Mouse (Mus musculus) lung, postnatal 25 days (tissue): Measurements from ENCODE around the gene Slc25a17.

Experiments
- DNase-seq: peaks from one replicate; pipeline ENCODE4 v3.0.0; 2022; ENCODE audit warnings: low spot score

Slc25a17 gene

DNA sequence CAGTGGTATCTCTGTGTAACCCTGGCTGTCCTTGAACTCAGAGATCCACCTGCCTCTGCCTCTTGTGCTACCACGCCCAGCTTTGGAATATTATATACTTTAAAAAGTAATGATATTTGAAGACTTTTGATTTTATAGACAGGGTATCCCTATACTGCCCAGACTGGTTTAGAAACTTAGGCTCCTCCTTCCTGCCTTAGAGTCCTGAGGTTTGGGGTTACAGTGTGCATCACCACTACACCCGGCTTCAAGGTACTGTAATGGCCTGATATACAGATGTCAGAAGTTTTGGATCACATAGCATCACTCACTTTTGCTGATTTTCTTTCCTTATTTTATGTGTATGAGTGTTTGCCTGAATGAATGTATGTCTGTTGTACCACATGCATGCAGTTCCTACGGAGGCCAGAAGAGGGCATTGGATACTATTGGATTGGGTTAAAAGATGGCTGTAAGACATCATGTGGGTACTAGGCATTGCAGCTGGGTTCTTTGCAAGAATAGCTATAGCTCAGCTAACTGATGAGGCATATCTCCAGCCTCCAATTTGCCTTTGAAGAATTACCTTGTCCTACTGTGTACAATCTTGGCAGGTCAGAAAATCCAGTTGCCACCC lies 5.4 kb downstream of the Slc25a17 start:
- peak; percentile 32 for DNase-seq

DNA sequence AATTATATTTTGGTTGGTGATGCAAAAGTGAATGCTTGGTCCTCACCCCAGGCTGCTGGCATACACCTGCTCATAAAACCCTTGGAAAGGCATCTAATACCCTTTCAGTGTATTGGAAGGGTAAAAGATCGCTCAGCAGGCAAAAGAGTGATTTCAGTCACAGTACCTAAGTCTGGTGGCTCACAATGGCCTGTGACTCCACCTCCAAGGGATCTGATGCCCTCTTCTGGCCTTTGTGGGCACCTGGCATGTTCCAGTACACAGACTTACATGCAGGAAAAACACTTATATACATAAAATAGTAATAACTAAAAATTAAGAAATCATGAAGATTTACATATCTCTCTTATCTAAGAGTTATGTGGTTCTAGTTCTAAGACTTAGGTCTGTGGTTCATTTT lies 8.0 kb downstream of the Slc25a17 start:
- no peak for DNase-seq

DNA sequence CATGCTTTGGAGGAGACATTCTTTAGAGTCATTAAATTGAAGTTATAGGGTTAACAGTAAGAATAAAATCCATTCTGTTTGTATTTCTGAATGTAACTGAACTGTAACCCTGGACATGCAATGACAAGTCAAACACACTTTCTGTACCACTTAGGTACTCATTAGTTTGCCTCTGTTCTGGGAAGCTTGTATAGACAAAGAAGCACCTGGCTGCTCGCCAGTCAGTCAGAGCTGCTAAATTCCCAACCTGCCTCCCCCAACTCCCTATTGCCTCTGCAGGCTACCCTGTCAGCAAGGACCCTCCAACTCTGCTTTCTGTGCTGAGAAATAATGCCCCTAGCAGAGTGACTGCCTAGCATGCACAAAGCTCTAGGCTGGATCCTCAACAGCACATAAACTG lies 10.2 kb downstream of the Slc25a17 start:
- DNase-seq: no peak

DNA sequence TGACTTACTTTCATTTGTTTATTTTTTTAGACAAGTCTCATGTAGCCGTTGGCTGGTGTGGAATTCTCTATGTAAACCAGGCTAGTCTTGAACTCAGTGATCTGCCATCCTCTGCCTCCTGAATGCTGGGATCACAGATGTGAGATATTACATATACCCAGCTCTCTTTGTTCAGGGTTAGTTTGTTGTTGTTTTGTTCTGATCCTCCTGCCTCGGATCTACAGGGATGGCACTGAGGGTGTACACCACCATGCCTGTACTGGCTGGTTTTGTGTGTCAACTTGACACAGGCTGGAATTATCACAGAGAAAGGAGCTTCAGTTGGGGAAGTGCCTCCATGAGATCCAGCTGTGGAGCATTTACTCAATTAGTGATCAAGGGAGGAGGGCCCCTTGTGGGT lies 12.2 kb downstream of the Slc25a17 start:
- no peak for DNase-seq

DNA sequence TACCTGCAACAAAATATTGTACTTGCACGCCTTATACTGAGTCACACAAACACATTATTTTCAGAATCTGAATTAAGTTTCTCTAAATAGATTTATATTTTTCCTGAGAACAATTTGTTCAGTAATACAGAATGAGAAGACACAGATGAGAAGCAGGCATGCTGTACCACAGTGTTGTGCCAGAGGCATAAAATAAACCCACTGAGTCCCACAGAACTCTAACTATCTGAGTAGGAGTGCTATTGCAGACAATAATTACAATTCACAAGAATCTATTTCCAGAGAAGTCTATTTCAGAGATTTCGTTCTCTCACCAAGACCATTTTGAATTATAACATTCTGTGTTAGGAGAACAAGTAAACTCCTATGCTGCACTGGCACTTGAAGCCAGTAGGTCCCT lies 13.1 kb downstream of the Slc25a17 start:
- DNase-seq: no peak

DNA sequence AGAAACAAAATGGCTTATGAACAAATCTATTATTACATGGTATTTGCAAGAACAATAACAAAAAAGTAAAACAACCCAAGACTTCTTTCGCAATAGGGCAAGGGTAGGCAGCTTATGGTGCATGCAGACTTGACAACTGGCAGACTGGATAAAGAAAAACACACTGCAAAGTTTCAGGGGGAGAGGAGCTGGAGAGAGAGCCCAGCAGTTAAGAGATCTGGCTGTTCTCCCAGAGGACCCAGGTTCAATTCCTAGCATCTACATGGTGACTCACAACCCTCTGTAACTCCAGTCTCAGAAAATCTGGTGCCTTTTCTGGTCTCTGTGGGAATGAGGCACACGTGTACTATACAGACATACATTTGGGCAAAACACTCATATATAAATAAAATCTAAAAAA lies 19.2 kb downstream of the Slc25a17 start:
- DNase-seq: no peak

DNA sequence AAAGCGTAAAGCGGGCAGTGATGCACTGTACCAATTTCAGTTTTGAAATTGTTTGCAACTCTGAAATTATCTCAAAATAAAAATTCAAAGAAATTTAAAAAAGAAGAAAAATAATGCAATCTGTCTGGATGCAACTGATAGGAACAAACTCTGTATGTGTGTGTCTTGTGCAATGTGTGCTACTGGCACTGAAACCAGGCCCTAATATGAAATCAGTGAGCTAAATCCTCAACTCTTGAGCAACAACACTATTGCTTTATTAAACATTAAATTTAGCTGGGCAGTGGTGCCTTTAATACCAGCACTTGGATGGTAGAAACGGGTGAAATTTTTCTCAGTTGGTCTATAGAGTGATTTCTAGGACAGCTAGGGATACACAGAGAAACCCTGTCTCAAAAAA lies 21.5 kb downstream of the Slc25a17 start:
- DNase-seq: no peak

DNA sequence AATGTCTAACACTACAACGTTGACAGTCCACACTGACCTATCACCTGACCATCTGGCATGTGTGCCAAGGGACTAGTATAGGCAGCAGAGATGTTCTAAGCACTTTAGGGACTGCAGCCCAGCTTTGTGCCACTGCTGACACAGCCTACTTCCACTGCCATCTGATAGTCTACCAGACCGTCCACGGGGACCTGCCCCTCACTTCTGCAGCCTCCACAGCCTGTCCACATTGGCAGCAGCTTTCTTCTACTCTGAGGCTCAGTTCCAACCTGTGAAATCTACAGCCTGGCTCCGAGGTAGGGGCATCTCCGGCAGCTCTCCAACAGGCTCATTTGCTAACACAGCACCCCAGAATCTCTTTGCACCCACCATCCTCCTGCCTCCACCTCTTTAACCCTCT lies 24.1 kb downstream of the Slc25a17 start:
- DNase-seq: no peak

DNA sequence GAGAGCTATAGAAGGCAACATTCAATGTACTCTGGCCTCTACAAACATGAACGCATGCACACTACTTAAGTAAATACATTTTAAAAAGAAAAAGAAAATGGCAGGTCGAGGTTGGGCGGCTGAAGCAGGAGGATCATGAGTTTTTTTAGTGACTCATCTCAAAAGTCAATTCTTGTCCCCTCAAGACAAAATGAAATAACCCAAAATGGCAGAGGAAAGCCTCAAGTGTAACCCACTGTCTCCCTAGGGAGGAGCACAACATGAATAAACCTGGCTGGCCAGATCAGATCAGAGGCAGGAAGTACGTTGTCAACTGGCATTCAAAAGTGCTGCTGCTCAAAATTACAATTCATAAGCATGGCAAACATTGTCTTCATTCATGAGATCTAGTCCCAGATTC lies 28.1 kb downstream of the Slc25a17 start:
- DNase-seq: no peak

DNA sequence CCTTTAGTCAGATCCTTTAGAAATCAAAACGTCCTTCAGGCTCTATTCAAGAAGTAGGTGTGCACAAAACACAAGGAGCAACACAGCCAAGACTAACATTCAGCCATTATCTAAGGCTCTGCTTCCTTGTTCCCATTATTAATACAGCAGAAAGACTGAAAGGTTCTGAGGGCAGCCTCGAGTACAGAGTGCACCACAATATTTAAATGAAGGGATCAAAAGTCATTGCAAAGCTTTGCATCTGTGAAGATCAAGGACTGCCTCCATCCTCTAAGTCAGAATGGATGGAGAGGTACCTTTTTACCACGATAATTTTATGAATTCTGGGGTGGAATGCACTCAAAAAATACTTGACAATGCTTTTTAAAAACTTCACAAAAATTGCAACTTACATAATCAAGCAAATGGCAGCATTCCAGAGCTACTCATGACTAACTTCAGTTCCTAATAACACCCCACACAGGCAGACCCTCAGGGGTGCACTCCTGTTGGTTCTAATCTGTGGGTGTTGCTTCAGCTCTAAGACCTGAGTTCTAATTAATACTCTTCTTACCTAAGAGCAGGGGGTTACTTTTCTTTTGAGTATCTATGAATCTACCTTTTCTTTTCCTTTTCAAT lies 29.7 kb downstream of the Slc25a17 start:
- no peak for DNase-seq

DNA sequence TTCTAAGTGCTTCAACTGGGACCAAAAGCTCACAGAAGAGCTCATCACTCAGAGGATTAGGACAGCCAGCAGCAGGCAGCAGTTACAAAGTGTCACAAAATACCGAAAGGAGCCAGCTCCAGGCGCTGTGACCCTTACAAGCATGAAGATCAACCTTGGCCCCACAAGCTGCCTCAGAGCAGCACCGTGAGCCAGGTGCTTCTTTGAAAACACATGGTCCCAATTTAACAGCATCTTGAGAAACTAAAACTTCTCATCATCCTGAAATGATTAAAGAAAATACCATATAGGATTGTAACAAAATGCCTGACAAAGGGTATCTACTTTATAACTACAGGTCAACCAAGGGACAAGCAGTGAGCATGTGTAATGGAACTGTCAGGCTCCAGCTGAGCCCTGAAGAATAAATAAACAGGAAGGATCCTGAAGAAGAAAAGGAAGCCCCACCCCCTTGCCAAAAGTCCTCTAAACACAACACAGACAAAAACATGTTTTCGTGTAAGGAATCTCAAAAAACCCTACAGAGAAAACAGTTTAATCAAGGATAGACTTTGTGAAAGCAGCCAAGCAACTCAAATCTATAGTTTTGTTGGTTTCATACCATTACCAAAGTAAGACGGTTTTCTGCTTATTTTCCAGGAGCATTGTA lies 30.8 kb downstream of the Slc25a17 start:
- peak; percentile 67 for DNase-seq

DNA sequence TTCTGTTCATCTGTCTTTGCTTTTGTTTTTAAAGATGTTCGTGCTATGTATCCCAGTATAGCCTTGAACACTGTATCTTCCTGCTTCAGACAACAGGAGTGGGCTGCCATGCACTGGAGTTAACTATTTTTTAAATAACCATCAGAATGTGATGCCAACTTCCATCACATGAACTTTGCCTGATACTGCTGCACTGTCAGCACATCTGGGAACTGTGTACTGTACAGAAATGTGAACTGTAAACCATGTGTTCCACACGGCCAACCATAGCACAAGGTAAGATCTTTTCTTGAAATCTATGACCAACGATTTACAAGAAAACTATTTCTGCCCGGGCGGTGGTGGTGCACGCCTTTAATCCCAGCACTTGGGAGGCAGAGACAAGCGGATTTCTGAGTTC lies 33.1 kb downstream of the Slc25a17 start:
- no peak for DNase-seq

DNA sequence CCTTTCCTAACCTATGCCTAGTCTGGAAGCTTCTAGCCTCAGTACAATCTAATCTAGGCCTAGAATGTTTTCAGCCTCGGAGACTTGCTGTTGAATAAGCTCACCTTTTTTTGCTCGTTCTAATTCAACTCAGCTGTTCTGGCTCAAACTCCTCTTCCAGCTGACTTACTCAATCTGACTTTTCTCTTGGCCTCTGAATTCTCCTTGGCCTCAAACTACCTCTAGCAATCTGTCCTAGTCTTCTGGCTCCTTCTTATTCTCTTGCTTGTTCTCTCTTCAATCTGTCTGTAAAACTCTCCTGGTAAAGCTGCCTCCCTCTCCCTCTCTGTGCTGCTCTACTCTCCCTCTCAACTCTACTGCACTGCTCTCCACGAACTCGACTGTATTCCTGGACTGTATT lies 35.6 kb downstream of the Slc25a17 start:
- DNase-seq: no peak

DNA sequence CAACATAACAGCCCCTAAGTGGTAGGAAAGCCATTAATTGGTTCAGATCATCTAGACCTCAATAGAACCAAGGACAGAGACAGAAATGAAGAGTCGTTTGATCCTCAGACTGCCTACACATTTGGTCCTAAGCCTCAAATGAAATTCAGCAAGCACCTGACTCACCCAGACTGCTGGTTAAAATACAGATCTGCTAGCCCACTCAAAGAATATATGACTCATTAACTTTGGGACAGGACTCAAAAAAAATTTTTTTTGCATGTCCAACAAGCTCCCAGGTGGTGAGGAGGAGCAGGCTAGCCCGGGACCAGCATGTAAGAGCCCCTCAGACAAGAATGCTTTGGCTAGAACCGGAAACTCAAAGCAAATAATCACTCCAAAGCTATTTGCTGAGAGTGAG lies 40.5 kb downstream of the Slc25a17 start:
- DNase-seq: no peak

DNA sequence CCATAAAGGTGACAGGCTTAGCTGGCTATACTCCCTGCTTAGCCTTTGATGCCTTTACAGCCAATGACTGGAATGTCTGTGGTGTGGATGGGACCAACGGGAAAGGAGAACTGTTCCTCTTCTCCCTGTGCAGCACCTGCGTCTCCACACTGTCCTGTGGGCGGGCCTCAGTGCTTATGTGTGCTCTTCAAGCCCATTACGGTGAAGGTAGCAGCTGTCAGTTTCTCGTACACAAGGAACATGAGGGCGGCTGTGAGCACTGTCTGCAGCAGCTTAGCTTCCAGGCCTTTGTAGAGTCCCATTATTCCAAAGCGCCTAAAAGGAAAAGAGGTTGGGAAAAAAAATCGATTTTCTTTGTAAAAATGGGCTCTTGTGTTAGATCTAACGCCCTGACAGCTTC lies 41.1 kb downstream of the Slc25a17 start:
- no peak for DNase-seq

DNA sequence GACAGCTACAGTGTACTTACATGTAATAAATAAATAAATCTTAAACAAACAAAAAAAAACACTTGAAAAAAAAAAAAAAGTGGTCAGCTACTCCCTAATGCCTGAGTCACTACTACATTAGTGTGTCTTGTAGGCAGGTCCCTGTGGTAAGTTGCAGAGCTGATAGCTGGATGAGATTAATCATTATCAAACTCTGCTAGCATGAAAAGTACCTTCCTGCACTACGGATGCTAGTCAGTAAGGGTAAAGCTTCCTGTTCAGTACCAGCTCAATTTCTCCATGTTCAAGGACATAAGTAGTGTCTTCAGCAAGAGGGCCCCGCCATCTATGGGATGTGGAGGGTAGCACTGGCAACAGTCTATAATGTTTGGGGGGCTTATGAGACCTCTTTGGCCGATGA lies 46.7 kb downstream of the Slc25a17 start:
- DNase-seq: no peak

DNA sequence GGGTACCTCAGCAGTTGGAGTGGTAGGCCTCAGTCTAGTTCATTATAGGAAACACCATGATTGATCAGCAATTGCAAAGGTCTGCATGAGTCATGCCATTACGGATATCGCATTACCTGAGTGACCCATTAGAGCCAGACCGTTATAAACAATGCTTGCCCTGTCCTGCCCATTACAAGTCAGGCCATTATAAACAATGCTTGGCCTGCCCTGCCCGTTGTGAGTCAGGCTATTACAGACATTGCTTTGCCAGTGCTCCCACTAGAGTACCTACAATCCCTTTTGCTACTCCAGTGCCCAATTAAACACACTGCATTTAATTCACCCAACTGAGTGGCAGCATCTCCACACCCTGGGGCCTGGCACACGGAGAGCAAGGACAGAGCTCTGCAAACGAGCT lies 49.6 kb downstream of the Slc25a17 start:
- no peak for DNase-seq

DNA sequence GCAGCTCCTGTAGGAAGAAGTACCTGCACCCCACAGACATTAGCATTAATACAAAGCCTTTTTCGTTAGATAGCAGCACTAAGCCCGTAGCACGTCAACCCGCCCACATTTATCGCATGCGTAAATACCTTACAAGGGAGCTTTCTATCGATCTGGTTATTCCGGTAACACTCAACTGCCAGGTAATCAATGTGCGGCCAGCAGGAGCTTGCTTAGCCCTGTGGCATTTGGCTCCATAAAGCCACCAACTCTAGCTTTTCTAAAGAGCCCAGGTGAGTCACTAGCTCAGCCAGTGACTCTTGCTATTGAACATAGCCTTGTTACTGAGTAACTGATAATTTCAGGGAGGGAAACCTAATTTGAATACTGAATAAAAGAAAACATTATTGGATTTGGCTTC lies 50.3 kb downstream of the Slc25a17 start:
- no peak for DNase-seq

DNA sequence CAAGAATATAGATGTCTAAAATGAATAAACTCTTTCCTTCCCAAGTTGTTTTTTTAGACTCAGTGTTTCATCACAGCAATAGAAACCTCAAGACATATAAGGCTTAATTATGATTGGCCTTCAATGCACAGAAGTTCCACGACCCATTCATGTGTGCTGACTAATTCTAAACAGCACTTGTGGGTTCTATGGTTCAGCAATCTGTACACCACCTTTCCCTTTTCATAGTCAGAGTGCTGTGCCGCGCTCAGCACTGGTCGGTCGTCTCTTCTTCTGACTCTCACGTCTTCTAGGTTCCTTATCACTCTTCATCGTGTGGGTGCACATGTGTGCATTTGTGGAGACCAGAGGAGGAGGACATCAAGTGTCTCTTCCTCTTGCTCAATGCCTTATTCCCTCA lies 52.6 kb downstream of the Slc25a17 start:
- no peak for DNase-seq

DNA sequence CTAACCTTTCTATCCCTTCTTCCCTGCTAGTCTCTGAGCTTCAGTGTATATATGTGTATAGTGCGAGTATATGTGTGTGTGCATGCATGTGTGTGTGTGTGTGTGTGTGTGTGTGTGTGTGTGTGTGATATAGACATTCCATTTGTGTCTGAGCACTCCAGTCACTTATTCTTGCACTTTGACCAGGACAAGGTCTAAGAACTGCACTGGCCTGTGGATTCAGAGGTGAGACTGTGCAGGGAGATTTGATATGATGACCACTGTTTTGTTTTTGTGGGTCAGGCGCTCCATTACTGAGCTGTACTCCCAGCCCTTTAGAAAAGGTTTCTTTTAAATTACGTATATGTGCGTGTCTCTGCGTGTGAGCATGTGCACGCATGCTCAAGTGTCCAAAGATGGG lies 54.1 kb downstream of the Slc25a17 start:
- DNase-seq: no peak

DNA sequence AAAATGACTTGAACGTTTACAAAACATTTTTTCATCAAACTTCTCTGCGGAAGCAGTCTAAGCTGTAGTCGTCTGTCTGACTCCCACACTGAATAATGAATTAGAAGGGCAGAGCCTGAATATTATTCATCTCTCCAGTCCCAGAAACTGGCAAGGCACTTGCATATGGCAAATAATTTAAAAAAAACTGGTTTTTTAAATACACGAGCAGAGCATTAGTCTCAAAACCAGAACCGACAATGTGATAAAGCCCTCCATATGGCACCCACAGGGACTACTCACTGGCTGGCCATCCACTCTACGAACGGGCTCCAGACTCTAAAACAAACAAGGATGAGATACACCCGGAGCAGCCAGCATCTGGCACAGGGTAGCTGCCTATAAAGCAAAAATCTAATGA lies 55.6 kb downstream of the Slc25a17 start:
- no peak for DNase-seq

DNA sequence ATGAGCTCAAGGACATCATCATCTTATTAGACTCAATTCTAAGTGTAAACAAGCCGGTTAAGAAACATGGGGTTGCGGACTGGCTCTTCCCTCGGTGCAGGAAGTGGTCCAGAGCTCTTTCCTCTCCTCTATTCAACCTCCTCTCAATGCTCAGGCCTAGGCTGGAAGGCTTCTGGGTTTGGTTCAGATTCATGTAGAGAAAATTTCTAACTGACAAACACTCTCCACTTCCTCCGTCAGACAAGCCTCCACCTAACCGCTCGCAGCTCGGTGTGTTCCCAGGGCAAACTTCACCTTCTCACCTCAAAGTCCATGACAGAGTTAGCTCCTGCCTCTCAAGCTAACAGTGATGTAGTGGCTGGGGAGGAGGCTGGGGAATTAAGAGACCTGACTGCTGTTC lies 56.6 kb downstream of the Slc25a17 start:
- no peak for DNase-seq

DNA sequence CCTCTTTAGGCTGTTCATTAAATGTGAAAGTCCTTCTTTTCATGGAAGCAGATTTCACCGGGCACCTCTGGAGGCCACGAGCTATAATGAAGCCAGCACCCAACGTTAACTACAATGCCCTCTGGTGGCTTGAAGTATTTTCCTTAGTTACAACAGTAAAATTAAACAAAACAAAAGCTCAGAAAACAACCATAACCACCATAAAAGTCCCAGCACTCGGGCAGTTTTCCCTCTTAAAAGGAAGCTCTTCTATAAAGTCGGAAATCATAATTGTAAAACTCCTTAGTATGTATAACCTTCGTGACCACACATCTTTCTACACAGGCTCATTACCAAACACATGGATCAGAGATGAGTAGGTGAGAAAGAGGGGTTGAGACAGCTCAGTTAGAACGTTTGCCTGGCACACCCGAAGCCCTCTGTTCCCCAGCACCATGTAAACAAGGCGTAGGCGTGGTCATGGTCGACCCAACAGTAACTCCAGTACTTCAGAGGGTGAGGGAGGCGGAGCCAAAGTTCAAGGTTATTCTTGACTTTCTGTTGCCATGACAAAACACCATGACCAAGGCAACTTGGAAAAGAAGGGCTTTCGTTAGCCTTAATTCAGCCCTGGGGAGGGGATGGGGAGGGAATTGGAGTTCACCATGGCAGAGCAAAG lies 58.3 kb downstream of the Slc25a17 start:
- peak; percentile 48 for DNase-seq
